Mouse (Mus musculus) heart, postnatal 0 days (tissue): ENCODE measurements at regions not wholly inside any gene's neighbourhood (a gene's known extent, or its start where the extent isn't known, plus 50 kb on each side); places are given as distances from the start of the nearest gene placed in this dataset.
"Not testable (repeated sequence)": the region's sequence is repeated elsewhere in the genome, so short reads cannot be mapped to it uniquely, and the experiment has no call there.

Experiments used
- ATAC-seq: fragments of 200-750 bp; cut with Nextera tagmentation; 2 replicates; pipeline ENCODE4 v1.8.0; 2017; ENCODE audit warnings: low read depth, moderate number of reproducible peaks, moderate library complexity; ENCODE audit not compliant: insufficient read depth
- DNase-seq: peaks from one replicate; pipeline ENCODE4 v3.0.0-alpha.2; 2016; ENCODE audit warnings: low spot score
- H3K27ac ChIP-seq: fragments of 300-500 bp; sonication (generic); 2 replicates; pipeline ENCODE4 v1.5.1; 2014; ENCODE audit warnings: low read depth, mild to moderate bottlenecking
- H3K27me3 ChIP-seq: fragments of 300-500 bp; sonication (generic); 2 replicates; pipeline ENCODE4 v1.6.1; 2014; ENCODE audit warnings: low read length, mixed read lengths; ENCODE audit not compliant: control insufficient read depth, insufficient read depth
- H3K36me3 ChIP-seq: fragments of 300-500 bp; sonication (generic); replicated peaks from 2 replicates; pipeline ENCODE4 v1.6.1; 2014; ENCODE audit warnings: low read length, mixed read lengths; ENCODE audit not compliant: control insufficient read depth, insufficient read depth
- H3K4me1 ChIP-seq: fragments of 300-500 bp; sonication (generic); 2 replicates; pipeline ENCODE4 v1.6.1; 2014; ENCODE audit warnings: antibody characterized with exemption; ENCODE audit not compliant: control insufficient read depth, insufficient read depth
- H3K4me2 ChIP-seq: fragments of 300-500 bp; sonication (generic); 2 replicates; pipeline ENCODE4 v1.6.1; 2014; ENCODE audit warnings: low read depth, mild to moderate bottlenecking, low read length, moderate library complexity
- H3K4me3 ChIP-seq: fragments of 300-500 bp; sonication (generic); 2 replicates; pipeline ENCODE4 v1.5.1; 2014; ENCODE audit warnings: low read depth, low read length
- H3K9ac ChIP-seq: fragments of 300-500 bp; sonication (generic); replicated peaks from 2 replicates; pipeline ENCODE4 v1.6.1; 2014; ENCODE audit warnings: low read depth, low read length, mixed read lengths
- H3K9me3 ChIP-seq: fragments of 300-500 bp; sonication (generic); replicated peaks from 2 replicates; pipeline ENCODE4 v1.6.1; 2016; ENCODE audit warnings: low read length; ENCODE audit not compliant: control insufficient read depth
- CTCF ChIP-seq: IDR thresholded peaks from 2 replicates; pipeline ENCODE4 v1.5.1; 2016; ENCODE audit warnings: antibody characterized with exemption, control low read depth, low read depth
- EP300 ChIP-seq: IDR thresholded peaks from 2 replicates; pipeline ENCODE4 v1.6.1; 2016; ENCODE audit warnings: antibody characterized with exemption, low read depth
- WGBS: fragments of 180-500 bp; shearing (Covaris S2); extraction: QIAGEN DNeasy Blood & Tissue Kit; methylation state at CpG from one replicate; pipeline ENCODE4 v1.1.7; 2014; 5-methylcytosine and 5-hydroxymethylcytosine counted together

GRCm38 (mm10) chr9:41429711-41430390 lies 268.4 kb upstream of the Ubash3b start:
- Histone ChIP-seq H3K4me3 (no peak overlapping the region), H3K4me1 (no peaks in the 10 kb centered on the region), H3K27ac (no peak overlapping the region), H3K27me3 (no peaks in the 10 kb centered on the region), H3K9me3 (no peaks in the 10 kb centered on the region), H3K4me2 (no peak overlapping the region), H3K9ac (no peak overlapping the region), H3K36me3 (no peaks in the 10 kb centered on the region)
- ATAC-seq: no peak
- WGBS: 79% methylated on average over 10 of the region's 10 CpGs
- TF ChIP-seq CTCF: no peak
- no peak for DNase-seq

GRCm38 (mm10) chr9:41429236-41429635 lies 267.7 kb upstream of the Ubash3b start:
- TF ChIP-seq CTCF (no peak), EP300 (no peak)
- H3K4me2 ChIP-seq: no peak overlapping the region
- ATAC-seq: no peak
- no peaks in the 10 kb centered on the region for H3K27me3 ChIP-seq
- WGBS: 83% methylated on average over 4 of the region's 4 CpGs
- DNase-seq: no peak
- H3K9ac ChIP-seq: no peak overlapping the region
- H3K4me3 ChIP-seq: no peak overlapping the region
- no peak overlapping the region for H3K27ac ChIP-seq
- H3K4me1 ChIP-seq: no peaks in the 10 kb centered on the region
- H3K9me3 ChIP-seq: no peaks in the 10 kb centered on the region
- no peaks in the 10 kb centered on the region for H3K36me3 ChIP-seq

GRCm38 (mm10) chr9:41426698-41427097 lies 265.2 kb upstream of the Ubash3b start:
- H3K4me3 ChIP-seq: no peak overlapping the region
- ATAC-seq (no peak), DNase-seq (no peak)
- H3K9me3 ChIP-seq: no peaks in the 10 kb centered on the region
- no peak overlapping the region for H3K4me2 ChIP-seq
- no peaks in the 10 kb centered on the region for H3K4me1 ChIP-seq
- no peak for TF ChIP-seq CTCF
- H3K27ac ChIP-seq: no peak overlapping the region
- H3K9ac ChIP-seq: no peak overlapping the region
- 77% methylated on average over 7 of the region's 7 CpGs for WGBS
- H3K27me3 ChIP-seq: no peaks in the 10 kb centered on the region
- H3K36me3 ChIP-seq: no peaks in the 10 kb centered on the region

- H3K36me3 ChIP-seq: no peaks in the 10 kb centered on the region
- H3K4me1 ChIP-seq: no peaks in the 10 kb centered on the region
- DNase-seq (no peak), ATAC-seq (no peak)
- H3K9ac ChIP-seq: no peak overlapping the region
- no peaks in the 10 kb centered on the region for H3K27me3 ChIP-seq
- WGBS: 90% methylated on average over 6 of the region's 6 CpGs
- H3K9me3 ChIP-seq: no peaks in the 10 kb centered on the region
- no peak for TF ChIP-seq CTCF
- no peak for TF ChIP-seq EP300
- H3K27ac ChIP-seq: no peak overlapping the region
- H3K4me2 ChIP-seq: no peak overlapping the region
- no peak overlapping the region for H3K4me3 ChIP-seq
These were observed 263.7 kb upstream of the Ubash3b start for GRCm38 (mm10) chr9:41425225-41425624.

- 70% methylated on average over 3 of the region's 3 CpGs for WGBS
- ATAC-seq: no peak
These were observed 252.3 kb upstream of the Ubash3b start for GRCm38 (mm10) chr9:41413791-41414190.

GRCm38 (mm10) chr9:41413091-41413490 lies 251.6 kb upstream of the Ubash3b start:
- not testable (repeated sequence) for H3K9ac ChIP-seq

More at GRCm38 (mm10) chr9:41413791-41414190, 252.3 kb upstream of the Ubash3b start:
- Histone ChIP-seq H3K4me3 (no peak overlapping the region), H3K4me2 (no peak overlapping the region), H3K27ac (no peak overlapping the region), H3K36me3 (no peaks in the 10 kb centered on the region), H3K9ac (no peak overlapping the region), H3K4me1 (no peaks in the 10 kb centered on the region), H3K27me3 (no peaks in the 10 kb centered on the region), H3K9me3 (no peaks in the 10 kb centered on the region)
- TF ChIP-seq CTCF: no peak
- TF ChIP-seq EP300: no peak
- DNase-seq: no peak

More at GRCm38 (mm10) chr9:41413091-41413490, 251.6 kb upstream of the Ubash3b start:
- not testable (repeated sequence) for DNase-seq, H3K27ac ChIP-seq, H3K27me3 ChIP-seq, ATAC-seq, H3K4me1 ChIP-seq, H3K9me3 ChIP-seq, H3K4me2 ChIP-seq, H3K4me3 ChIP-seq, H3K36me3 ChIP-seq
